ENCODE assay signal across 25 mouse cellular contexts in genomic region chr5:142788279-142788678, GRCm38 (mm10). TPM values are rescaled to one million over a fixed set of nuclear protein-coding genes. Genes with fewer than 3 reads are reported as not detected.
DNase-seq lines count a peak whose midpoint lies in the region; ATAC-seq and TF ChIP-seq lines count a peak whose summit lies in the region.
"Had no signal": no experiment of that assay in that cellular context is flagged by ENCODE, and none has a peak within 500 bp of the region (broad histone marks: within the 10 kb centered on the region; RNA-seq: fewer than 3 reads in every experiment).

No protein-coding gene starts in this region.

- H3K9ac ChIP-seq in intestine, postnatal 0 days (ENCODE audit: low read depth, low read length): no peak overlapping the region
- no peak overlapping the region for H3K9ac ChIP-seq in intestine, embryonic 15.5 days
- H3K9ac ChIP-seq: embryonic facial prominence, embryonic 15.5 days; heart, embryonic 12.5 days; hindbrain, embryonic 12.5 days; limb, embryonic 13.5 days; liver, embryonic 13.5 days; lung, embryonic 14.5 days; neural tube, embryonic 13.5 days had no signal

- TF ChIP-seq CTCF in intestine, postnatal 0 days (IDR thresholded peaks at IDR 0.05; ENCODE audit: low read depth): no peak
- TF ChIP-seq CTCF in kidney, adult 2 months (conservative IDR thresholded peaks at IDR 0.05; ENCODE audit: insufficient read depth, insufficient read length, low read depth, low read length): no peak

- ATAC-seq in intestine, postnatal 0 days: no peak
- ATAC-seq in intestine, embryonic 15.5 days: no peak
- ATAC-seq: forebrain, embryonic 16.5 days; inflammation-experienced regulatory T-cells, adult 6 months; midbrain, embryonic 16.5 days had no signal

- H3K4me1 ChIP-seq in intestine, postnatal 0 days (replicated peaks; ENCODE audit: control insufficient read depth, insufficient read depth, low read length): no peaks in the 10 kb centered on the region
- peaks cover 2% of the 10 kb centered on the region for H3K4me1 ChIP-seq in intestine, embryonic 15.5 days (replicated peaks)
- H3K4me1 ChIP-seq in kidney, adult 2 months (ENCODE audit: control insufficient read depth, insufficient read depth, low read length): peaks cover 6% of the 10 kb centered on the region; the same call in 1 of the 2 replicates

- no peaks in the 10 kb centered on the region for H3K9me3 ChIP-seq in intestine, postnatal 0 days (ENCODE audit: control insufficient read depth)
- H3K9me3 ChIP-seq in intestine, embryonic 15.5 days: no peaks in the 10 kb centered on the region
- H3K9me3 ChIP-seq: embryonic facial prominence, embryonic 15.5 days; hindbrain, embryonic 12.5 days; limb, embryonic 13.5 days; neural tube, embryonic 13.5 days had no signal

- peaks cover 42% of the 10 kb centered on the region for H3K36me3 ChIP-seq in intestine, postnatal 0 days (ENCODE audit: control insufficient read depth, insufficient read depth)
- peaks cover 29% of the 10 kb centered on the region for H3K36me3 ChIP-seq in intestine, embryonic 15.5 days
- peaks cover 10% of the 10 kb centered on the region for H3K36me3 ChIP-seq in kidney, adult 2 months (ENCODE audit: control insufficient read depth, insufficient read depth, low read length)

- no peak overlapping the region for H3K4me3 ChIP-seq in intestine, postnatal 0 days (ENCODE audit: low read depth, low read length)
- no peak overlapping the region for H3K4me3 ChIP-seq in intestine, embryonic 15.5 days (replicated peaks)
- H3K4me3 ChIP-seq in kidney, adult 2 months (ENCODE audit: insufficient read depth, low read depth, low read length): no peak overlapping the region
- H3K4me3 ChIP-seq: embryonic facial prominence, embryonic 15.5 days; heart, embryonic 12.5 days; hindbrain, embryonic 12.5 days; limb, embryonic 13.5 days; liver, embryonic 13.5 days; myocyte; neural tube, embryonic 13.5 days had no signal

- WGBS in intestine, postnatal 0 days: 97% methylated on average over 22 of the region's 23 CpGs
- WGBS in intestine, embryonic 15.5 days: 97% methylated on average over 23 of the region's 23 CpGs
- WGBS in kidney, adult 2 months: 59% methylated on average over 23 of the region's 23 CpGs

- DNase-seq in cerebellum, adult 8-10 months: peak; percentile 26
- DNase-seq in cerebellum, adult 11 months: no peak
- peak; percentile 71 for DNase-seq in kidney, adult 2 months
- peak; percentile 42 for DNase-seq in kidney, postnatal 10 days
- DNase-seq in left cerebral cortex, postnatal 10 days (ENCODE audit: extremely low spot score in 1 of 2, low spot score in 2 of 2): no peak
- DNase-seq in lung, postnatal 25 days (ENCODE audit: low spot score): no peak
- DNase-seq: gastrocnemius, postnatal 14 days; heart, adult 11 months; heart, postnatal 10 days; layer of hippocampus, postnatal 36 days; liver, embryonic 13.5 days; lung, embryonic 14.5 days; lung, postnatal 4 days; thymus, postnatal 25 days had no signal

- H3K27me3 ChIP-seq in intestine, postnatal 0 days (replicated peaks; ENCODE audit: control insufficient read depth, insufficient read depth, low read length): no peaks in the 10 kb centered on the region
- no peaks in the 10 kb centered on the region for H3K27me3 ChIP-seq in intestine, embryonic 15.5 days (replicated peaks)
- H3K27me3 ChIP-seq in kidney, adult 2 months (replicated peaks; ENCODE audit: control insufficient read depth, insufficient read depth, low read length): no peaks in the 10 kb centered on the region
- H3K27me3 ChIP-seq: embryonic facial prominence, embryonic 15.5 days; heart, embryonic 12.5 days; hindbrain, embryonic 12.5 days; limb, embryonic 13.5 days; liver, embryonic 13.5 days; neural tube, embryonic 13.5 days had no signal

- TF ChIP-seq POLR2A in kidney, adult 2 months (IDR thresholded peaks at IDR 0.05; ENCODE audit: low read depth, low read length): no peak

- no peak overlapping the region for H3K4me2 ChIP-seq in intestine, postnatal 0 days (replicated peaks; ENCODE audit: low read depth)
- H3K4me2 ChIP-seq in intestine, embryonic 15.5 days (replicated peaks): no peak overlapping the region
- H3K4me2 ChIP-seq: embryonic facial prominence, embryonic 15.5 days; heart, embryonic 12.5 days; hindbrain, embryonic 12.5 days; limb, embryonic 13.5 days; liver, embryonic 13.5 days; lung, embryonic 14.5 days; neural tube, embryonic 13.5 days had no signal

- intact Hi-C loops in left cerebral cortex, postnatal 10 days (cut with DNase I): no loop called here

- peak overlapping the region; percentile 41; the same call in 1 of the 2 replicates for H3K27ac ChIP-seq in intestine, postnatal 0 days (ENCODE audit: low read depth, low read length)
- no peak overlapping the region for H3K27ac ChIP-seq in intestine, embryonic 15.5 days
- no peak overlapping the region for H3K27ac ChIP-seq in kidney, adult 2 months (ENCODE audit: insufficient read depth, low read depth, low read length)
- H3K27ac ChIP-seq: embryonic facial prominence, embryonic 15.5 days; hindbrain, embryonic 12.5 days; limb, embryonic 13.5 days; liver, embryonic 13.5 days; neural tube, embryonic 13.5 days had no signal

RNA-seq across cellular contexts. Expression of gene Tnrc18, which starts 29.2 kb away (rescaled TPM):
- polyA plus RNA-seq in intestine, postnatal 0 days (2015; fragmentation: Nextera tagmentation; extraction: Ambion mirVana): 9.9 and 11.7 TPM in 2 replicates
- polyA plus RNA-seq in intestine, embryonic 15.5 days (2015; fragmentation: Nextera tagmentation; extraction: Ambion mirVana): 19.5 and 21.6 TPM in 2 replicates
- polyA plus RNA-seq in kidney, adult 2 months (2012; rRNA removed): 32.1 and 40.8 TPM in 2 replicates
- total RNA-seq in left cerebral cortex, postnatal 10 days (2021): 100 to 1,000 TPM; 166 to 177 TPM

Comparison
In these comparisons a context has a peak if more than half of its experiments do, and no peak if none do; other contexts are left out.
1. DNase-seq: peak in cerebellum, adult 8-10 months (single experiment), kidney, adult 2 months (single experiment) and kidney, postnatal 10 days (single experiment); none in cerebellum, adult 11 months (single experiment), left cerebral cortex, postnatal 10 days (0 of 2) and lung, postnatal 25 days (single experiment).